Mouse (Mus musculus) gastrocnemius, adult 18-20 months (tissue): ENCODE measurements at regions not wholly inside any gene's neighbourhood (a gene's known extent, or its start where the extent isn't known, plus 50 kb on each side); places are given as distances from the start of the nearest gene placed in this dataset.
"Not testable (repeated sequence)": the region's sequence is repeated elsewhere in the genome, so short reads cannot be mapped to it uniquely, and the experiment has no call there.

Experiments
- DNase-seq: peaks from one replicate; pipeline ENCODE4 v3.0.0; 2021; ENCODE audit warnings: low spot score

GRCm38 (mm10) chr12:39593781-39594180 is 444.0 kb downstream of the Arl4a start:
- not testable (repeated sequence) for DNase-seq

GRCm38 (mm10) chr12:39587204-39587909 is 450.5 kb downstream of the Arl4a start:
- DNase-seq = no peak

GRCm38 (mm10) chr12:39586163-39586562 is 451.7 kb downstream of the Arl4a start:
- DNase-seq = no peak

- DNase-seq = no peak
Measured at GRCm38 (mm10) chr12:39577610-39578009, 460.2 kb downstream of the Arl4a start.

- DNase-seq = no peak
Measured at GRCm38 (mm10) chr12:39572802-39573201, 465.0 kb downstream of the Arl4a start.

GRCm38 (mm10) chr12:39572147-39572546 is 465.7 kb downstream of the Arl4a start:
- DNase-seq = no peak

GRCm38 (mm10) chr12:39560734-39561446 is 476.9 kb downstream of the Arl4a start:
- no peak for DNase-seq

GRCm38 (mm10) chr12:39558491-39558890 is 479.3 kb downstream of the Arl4a start:
- no peak for DNase-seq

GRCm38 (mm10) chr12:39536326-39536725 is 501.5 kb downstream of the Arl4a start:
- DNase-seq = no peak

GRCm38 (mm10) chr12:39528121-39528520 is 509.7 kb downstream of the Arl4a start:
- no peak for DNase-seq

GRCm38 (mm10) chr12:39527216-39527600 is 510.6 kb downstream of the Arl4a start:
- DNase-seq = no peak

- DNase-seq = no peak
Measured at GRCm38 (mm10) chr12:39526535-39527215, 511.1 kb downstream of the Arl4a start.

GRCm38 (mm10) chr12:39515690-39516089 is 522.1 kb downstream of the Arl4a start:
- no peak for DNase-seq

GRCm38 (mm10) chr12:39510855-39511254 is 527.0 kb downstream of the Arl4a start:
- DNase-seq = no peak

- peak; percentile 58 for DNase-seq
Measured at GRCm38 (mm10) chr12:39510073-39510812, 527.6 kb downstream of the Arl4a start.

GRCm38 (mm10) chr12:39496203-39496602 is 541.6 kb downstream of the Arl4a start:
- DNase-seq = peak; percentile 15

GRCm38 (mm10) chr12:39493578-39494218 is 544.1 kb downstream of the Arl4a start:
- no peak for DNase-seq

- no peak for DNase-seq
Measured at GRCm38 (mm10) chr12:39493114-39493513, 544.7 kb downstream of the Arl4a start.

- no peak for DNase-seq
Measured at GRCm38 (mm10) chr12:39472984-39473383, 564.8 kb downstream of the Arl4a start.
